Mouse (Mus musculus): ENCODE measurements around the gene Wrap53.

DNA sequence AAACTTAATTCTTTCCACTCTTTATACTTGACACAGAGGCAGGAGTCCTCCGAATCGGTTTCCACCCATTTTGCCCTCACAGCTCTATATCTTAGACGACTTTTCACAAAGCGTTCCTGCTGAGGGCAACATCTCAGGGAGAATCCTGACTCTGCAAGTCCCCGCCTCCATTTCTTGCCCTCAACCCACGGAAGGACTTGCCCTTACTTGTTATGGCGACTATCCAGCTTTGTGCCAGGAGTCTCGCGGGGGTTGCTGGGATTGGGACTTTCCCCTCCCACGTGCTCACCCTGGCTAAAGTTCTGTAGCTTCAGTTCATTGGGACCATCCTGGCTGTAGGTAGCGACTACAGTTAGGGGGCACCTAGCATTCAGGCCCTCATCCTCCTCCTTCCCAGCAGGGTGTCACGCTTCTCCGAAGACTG, at the start of gene Wrap53, which contains the start of gene Trp53:
- TF ChIP-seq CTCF (IDR thresholded peaks at IDR 0.05; ENCODE audit: low read depth, low read length) (no peak), POLR2A (IDR thresholded peaks at IDR 0.05; ENCODE audit: borderline replicate concordance, low read depth, low read length) (peak; percentile 78; the same call in 1 of the 2 replicates)
